Mouse (Mus musculus) granulocyte monocyte progenitor cell, adult 5-6 weeks (primary cell): Measurements from ENCODE around the gene Cul4a. TPM values are rescaled to one million over a fixed set of nuclear protein-coding genes. Genes with fewer than 3 reads are reported as not detected.

Experiments used
- ATAC-seq: replicated peaks from 2 replicates; pipeline ENCODE4 v1.8.0; 2016; ENCODE audit warnings: mild to moderate bottlenecking, moderate TSS enrichment, inconsistent platforms; ENCODE audit not compliant: poor library complexity, severe bottlenecking
- total RNA-seq, 2 experiments: library from RNA; stranded (forward) in 1 of 2; stranded (reverse) in 1 of 2; fragments of 200-712, 200-1000 nt in 1 of 2; fragments of >200 nt in 1 of 2; fragmentation: Nextera tagmentation in 1 of 2; gene quantifications; 2 replicates each; pipeline ENCODE4 v1.2.3; 2014 to 2017

The Cul4a gene
- total RNA-seq, 2 experiments from 2014 or later = 76.6 to 91.5 TPM

GRCm38 (mm10) chr8:13177173-13177852 lies 71.9 kb downstream of the Cul4a start:
- ATAC-seq = no peak

GRCm38 (mm10) chr8:13178137-13178536 lies 72.7 kb downstream of the Cul4a start:
- no peak for ATAC-seq

GRCm38 (mm10) chr8:13179482-13179881 lies 74.1 kb downstream of the Cul4a start:
- ATAC-seq = no peak

GRCm38 (mm10) chr8:13179948-13180347 lies 74.5 kb downstream of the Cul4a start:
- no peak for ATAC-seq

GRCm38 (mm10) chr8:13180408-13180807 lies 75.0 kb downstream of the Cul4a start:
- no peak for ATAC-seq

- no peak for ATAC-seq
These were observed 75.7 kb downstream of the Cul4a start for GRCm38 (mm10) chr8:13180911-13181690.

- ATAC-seq = no peak
These were observed 76.2 kb downstream of the Cul4a start for GRCm38 (mm10) chr8:13181691-13181976.

- ATAC-seq = no peak
These were observed 81.4 kb downstream of the Cul4a start for GRCm38 (mm10) chr8:13186819-13187218.

- ATAC-seq = no peak
These were observed 81.8 kb downstream of the Cul4a start for GRCm38 (mm10) chr8:13187229-13187628.

GRCm38 (mm10) chr8:13187638-13188037 lies 82.2 kb downstream of the Cul4a start:
- no peak for ATAC-seq

GRCm38 (mm10) chr8:13188052-13188555 lies 82.7 kb downstream of the Cul4a start:
- ATAC-seq = no peak

GRCm38 (mm10) chr8:13188857-13189256 lies 83.4 kb downstream of the Cul4a start:
- no peak for ATAC-seq

- ATAC-seq = no peak
These were observed 84.8 kb downstream of the Cul4a start for GRCm38 (mm10) chr8:13190235-13190634.

- no peak for ATAC-seq
These were observed 89.4 kb downstream of the Cul4a start for GRCm38 (mm10) chr8:13194818-13195217.

- no peak for ATAC-seq
These were observed 92.1 kb downstream of the Cul4a start for GRCm38 (mm10) chr8:13197493-13197892.

Other genes starting within 250 kb of the Cul4a start
- 19.5 and 19.8 TPM in 2 replicates for gene Mcf2l, start 231.8 kb upstream of the Cul4a start, total RNA-seq (2014; fragmentation: Nextera tagmentation)
- 16.2 and 16.4 TPM in 2 replicates for gene Mcf2l, start 231.8 kb upstream of the Cul4a start, total RNA-seq (2017)
- gene F7, start 79.6 kb upstream of the Cul4a start, total RNA-seq (2014; fragmentation: Nextera tagmentation) = 1.3 TPM in 1 of 2 replicates, not detected in the other
- gene F7, start 79.6 kb upstream of the Cul4a start, total RNA-seq (2017) = 0.46 and 1.0 TPM in 2 replicates
- gene F10, start 68.3 kb upstream of the Cul4a start, total RNA-seq (2014; fragmentation: Nextera tagmentation) = 27.7 and 33.4 TPM in 2 replicates
- gene F10, start 68.3 kb upstream of the Cul4a start, total RNA-seq (2017) = 21.3 and 23.1 TPM in 2 replicates
- not detected in 2 replicates for gene Proz, start 44.7 kb upstream of the Cul4a start, total RNA-seq (2014; fragmentation: Nextera tagmentation)
- gene Proz, start 44.7 kb upstream of the Cul4a start, total RNA-seq (2017) = 0.09 and 0.21 TPM in 2 replicates
- gene Pcid2, start 162 bp upstream of the Cul4a start, total RNA-seq (2014; fragmentation: Nextera tagmentation) = 26.4 and 28.0 TPM in 2 replicates
- 17.1 and 20.2 TPM in 2 replicates for gene Pcid2, start 162 bp upstream of the Cul4a start, total RNA-seq (2017)
- gene Lamp1, start 53.5 kb downstream of the Cul4a start, total RNA-seq (2014; fragmentation: Nextera tagmentation) = 251 and 283 TPM in 2 replicates
- gene Lamp1, start 53.5 kb downstream of the Cul4a start, total RNA-seq (2017) = 269 and 301 TPM in 2 replicates
- gene Grtp1, start 95.0 kb downstream of the Cul4a start, total RNA-seq (2014; fragmentation: Nextera tagmentation) = not detected in 2 replicates
- 0.56 TPM in 1 of 2 replicates, not detected in the other for gene Grtp1, start 95.0 kb downstream of the Cul4a start, total RNA-seq (2017)
- gene Adprhl1, start 148.5 kb downstream of the Cul4a start, total RNA-seq (2014; fragmentation: Nextera tagmentation) = not detected in 2 replicates
- not detected in 2 replicates for gene Adprhl1, start 148.5 kb downstream of the Cul4a start, total RNA-seq (2017)
- gene Dcun1d2, start 182.5 kb downstream of the Cul4a start, total RNA-seq (2014; fragmentation: Nextera tagmentation) = 11.5 and 12.4 TPM in 2 replicates
- gene Dcun1d2, start 182.5 kb downstream of the Cul4a start, total RNA-seq (2017) = 17.3 and 20.9 TPM in 2 replicates
- 6.0 and 12.3 TPM in 2 replicates for gene Tmco3, start 182.6 kb downstream of the Cul4a start, total RNA-seq (2014; fragmentation: Nextera tagmentation)
- gene Tmco3, start 182.6 kb downstream of the Cul4a start, total RNA-seq (2017) = 6.9 and 15.3 TPM in 2 replicates
- 277 and 291 TPM in 2 replicates for gene Tfdp1, start 233.1 kb downstream of the Cul4a start, total RNA-seq (2014; fragmentation: Nextera tagmentation)
- 200 and 242 TPM in 2 replicates for gene Tfdp1, start 233.1 kb downstream of the Cul4a start, total RNA-seq (2017)